Mouse (Mus musculus) heart, embryonic 10.5 days (tissue): Measurements from ENCODE around the gene Sergef. TPM values are rescaled to one million over a fixed set of nuclear protein-coding genes. Genes with fewer than 3 reads are reported as not detected.

Experiments
- DNase-seq: peaks from one replicate; pipeline ENCODE4 v3.0.0-alpha.2; 2017; ENCODE audit warnings: low spot score
- H3K27ac ChIP-seq: fragments of 300-500 bp; sonication (generic); 2 replicates; pipeline ENCODE4 v1.5.1; 2016; ENCODE audit warnings: mild to moderate bottlenecking
- H3K27me3 ChIP-seq: fragments of 300-500 bp; sonication (generic); 2 replicates; pipeline ENCODE4 v1.6.1; 2016; ENCODE audit warnings: mild to moderate bottlenecking; ENCODE audit not compliant: poor library complexity, insufficient read depth, severe bottlenecking
- H3K36me3 ChIP-seq: fragments of 300-500 bp; sonication (generic); 2 replicates; pipeline ENCODE4 v1.6.1; 2016; ENCODE audit warnings: mild to moderate bottlenecking, moderate library complexity
- H3K4me1 ChIP-seq: fragments of 300-500 bp; sonication (generic); 2 replicates; pipeline ENCODE4 v1.6.1; 2016; ENCODE audit warnings: mild to moderate bottlenecking
- H3K4me3 ChIP-seq: fragments of 300-500 bp; sonication (generic); 2 replicates; pipeline ENCODE4 v1.5.1; 2016; ENCODE audit warnings: mild to moderate bottlenecking, moderate library complexity
- H3K9me3 ChIP-seq: fragments of 300-500 bp; sonication (generic); 2 replicates; pipeline ENCODE4 v1.6.1; 2016; ENCODE audit warnings: mild to moderate bottlenecking, moderate library complexity
- WGBS: fragments of 180-500 bp; shearing (Covaris S2); methylation state at CpG from one replicate; pipeline ENCODE4 v1.1.7; 2016; 5-methylcytosine and 5-hydroxymethylcytosine counted together
- polyA plus RNA-seq: library from polyadenylated mRNA; unstranded; fragments of >200 nt; fragmentation: Nextera tagmentation; extraction: Ambion mirVana; gene quantifications from 2 replicates; pipeline ENCODE4 v1.2.1, GENCODE M21; 2016

Gene Sergef
- polyA plus RNA-seq, 1 experiment from 2014 or later: 12.5 TPM

GRCm38 (mm10) chr7:46463136-46463535, 176.5 kb downstream of the Sergef start:
- Histone ChIP-seq H3K36me3 (no peaks in the 10 kb centered on the region), H3K9me3 (no peaks in the 10 kb centered on the region), H3K4me3 (no peak overlapping the region), H3K4me1 (no peaks in the 10 kb centered on the region), H3K27ac (no peak overlapping the region), H3K27me3 (peaks cover 4% of the 10 kb centered on the region; the same call in 1 of the 2 replicates)
- no peak for DNase-seq
- 72% methylated on average over 8 of the region's 8 CpGs for WGBS

DNA sequence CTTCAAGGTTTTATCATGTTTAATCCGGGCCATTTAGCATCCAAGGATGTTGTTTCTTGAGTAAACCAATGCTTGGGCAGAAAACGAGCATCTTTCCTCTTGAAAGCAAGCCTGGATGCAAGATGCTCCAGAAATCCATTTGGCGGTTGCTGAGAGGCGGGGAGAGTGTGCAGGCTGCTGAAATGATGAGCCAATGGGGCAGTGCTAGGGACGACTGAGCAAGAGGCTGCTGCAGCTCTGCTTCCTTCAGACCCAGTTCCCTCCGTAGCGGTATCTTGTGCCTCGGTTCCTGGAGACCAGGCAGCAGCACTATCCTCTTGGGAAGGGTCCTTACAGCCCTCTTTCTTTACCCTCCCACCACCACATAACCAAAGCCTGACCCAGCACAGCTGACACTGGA, 177.3 kb downstream of the Sergef start:
- Histone ChIP-seq H3K4me1 (no peaks in the 10 kb centered on the region), H3K27ac (no peak overlapping the region), H3K9me3 (no peaks in the 10 kb centered on the region), H3K27me3 (peaks cover 4% of the 10 kb centered on the region; the same call in 1 of the 2 replicates), H3K36me3 (no peaks in the 10 kb centered on the region), H3K4me3 (no peak overlapping the region)
- WGBS: 54% methylated on average over 8 of the region's 8 CpGs
- no peak for DNase-seq

GRCm38 (mm10) chr7:46459605-46460245, 179.9 kb downstream of the Sergef start:
- Histone ChIP-seq H3K4me3 (no peak overlapping the region), H3K36me3 (no peaks in the 10 kb centered on the region), H3K4me1 (no peaks in the 10 kb centered on the region), H3K27ac (no peak overlapping the region), H3K9me3 (no peaks in the 10 kb centered on the region), H3K27me3 (peaks cover 4% of the 10 kb centered on the region; the same call in 1 of the 2 replicates)
- WGBS: 83% methylated on average over 9 of the region's 9 CpGs
- no peak for DNase-seq

DNA sequence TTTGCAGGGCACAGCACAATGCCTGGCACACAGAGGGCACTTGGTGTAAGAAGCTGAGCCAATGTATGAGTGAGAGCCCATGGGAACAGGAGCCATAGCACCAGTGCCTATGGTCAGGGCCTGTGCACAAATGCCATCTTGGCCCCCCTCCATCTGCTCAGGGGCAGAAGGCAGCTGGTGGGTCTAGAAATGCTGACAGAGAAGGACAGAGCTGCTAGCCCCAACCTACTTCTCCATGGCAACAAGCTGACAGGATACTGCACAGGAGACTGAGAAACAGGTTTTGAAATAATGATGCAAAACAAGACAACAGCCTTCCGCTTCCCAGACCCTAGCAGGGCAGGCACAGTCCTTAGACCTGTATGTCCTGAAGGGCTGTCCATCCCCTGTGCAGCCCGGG, 180.4 kb downstream of the Sergef start:
- WGBS: 79% methylated on average over 2 of the region's 2 CpGs

GRCm38 (mm10) chr7:46457889-46458288, 181.7 kb downstream of the Sergef start:
- H3K4me1 ChIP-seq: no peaks in the 10 kb centered on the region
- no peak overlapping the region for H3K27ac ChIP-seq
- H3K27me3 ChIP-seq: peaks cover 10% of the 10 kb centered on the region; the same call in 1 of the 2 replicates
- H3K4me3 ChIP-seq: no peak overlapping the region
- DNase-seq: no peak
- no peaks in the 10 kb centered on the region for H3K9me3 ChIP-seq
- H3K36me3 ChIP-seq: no peaks in the 10 kb centered on the region
- WGBS: 86% methylated on average over 3 of the region's 3 CpGs

More for the DNA sequence above, 180.4 kb downstream of the Sergef start:
- peaks cover 4% of the 10 kb centered on the region; the same call in 1 of the 2 replicates for H3K27me3 ChIP-seq
- no peak overlapping the region for H3K27ac ChIP-seq
- no peaks in the 10 kb centered on the region for H3K36me3 ChIP-seq
- no peaks in the 10 kb centered on the region for H3K9me3 ChIP-seq
- no peak overlapping the region for H3K4me3 ChIP-seq
- H3K4me1 ChIP-seq: no peaks in the 10 kb centered on the region
- DNase-seq: no peak

GRCm38 (mm10) chr7:46453930-46454679, 185.5 kb downstream of the Sergef start:
- 41% methylated on average over 10 of the region's 10 CpGs for WGBS
- Histone ChIP-seq H3K27ac (no peak overlapping the region), H3K27me3 (peaks cover 6% of the 10 kb centered on the region; the same call in 1 of the 2 replicates), H3K36me3 (no peaks in the 10 kb centered on the region), H3K4me1 (no peaks in the 10 kb centered on the region; the same call in 1 of the 2 replicates), H3K9me3 (no peaks in the 10 kb centered on the region), H3K4me3 (no peak overlapping the region)
- no peak for DNase-seq

DNA sequence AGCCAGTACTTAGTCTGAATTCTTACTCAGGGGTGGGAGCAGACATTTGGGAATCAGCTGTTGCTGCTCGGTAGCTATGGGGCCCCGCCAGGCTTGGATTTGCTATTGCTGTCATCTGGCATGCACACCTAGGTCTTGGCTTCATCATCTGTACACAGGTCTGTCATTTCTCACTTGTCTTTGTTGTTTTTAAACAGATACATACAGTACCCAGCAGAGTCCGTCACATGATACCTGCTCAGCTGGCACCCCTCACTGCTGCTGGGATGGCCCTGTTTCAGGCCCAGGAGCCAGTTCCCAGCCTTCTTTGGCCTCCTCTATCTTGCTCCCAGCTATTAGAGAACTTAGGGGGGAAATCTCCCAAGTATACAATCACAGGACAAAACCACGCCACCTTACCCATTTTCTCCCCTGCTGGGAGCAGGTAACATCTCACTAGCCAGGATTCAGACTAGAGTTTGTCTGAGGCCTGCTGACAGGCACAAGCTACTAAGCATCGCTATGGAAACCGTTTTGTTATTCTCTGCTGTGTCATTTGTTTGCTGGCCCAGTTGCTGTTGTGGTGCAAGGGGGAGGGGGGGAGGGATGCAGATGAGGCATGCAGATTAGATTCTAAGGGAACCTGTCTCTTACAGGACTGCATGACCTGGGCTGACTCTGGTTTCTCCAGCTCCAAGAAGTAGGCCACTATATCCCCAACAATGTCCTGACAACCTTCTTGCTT, 190.5 kb downstream of the Sergef start:
- Histone ChIP-seq H3K27me3 (peaks cover 6% of the 10 kb centered on the region; the same call in 1 of the 2 replicates), H3K9me3 (no peaks in the 10 kb centered on the region), H3K27ac (no peak overlapping the region; the same call in 1 of the 2 replicates), H3K36me3 (no peaks in the 10 kb centered on the region), H3K4me3 (no peak overlapping the region), H3K4me1 (no peaks in the 10 kb centered on the region; the same call in 1 of the 2 replicates)
- 57% methylated on average over 6 of the region's 6 CpGs for WGBS
- no peak for DNase-seq

- Histone ChIP-seq H3K9me3 (no peaks in the 10 kb centered on the region), H3K4me3 (no peak overlapping the region), H3K27me3 (0 out of 2 replicates have a peak, but pooled peaks cover 5% of the 10 kb centered on the region), H3K27ac (no peak overlapping the region), H3K36me3 (no peaks in the 10 kb centered on the region), H3K4me1 (no peaks in the 10 kb centered on the region; the same call in 1 of the 2 replicates)
- DNase-seq: no peak
- 68% methylated on average over 9 of the region's 9 CpGs for WGBS
Measured at GRCm38 (mm10) chr7:46447473-46448165, 192.0 kb downstream of the Sergef start.

- no peaks in the 10 kb centered on the region for H3K36me3 ChIP-seq
- DNase-seq: no peak
- H3K9me3 ChIP-seq: no peaks in the 10 kb centered on the region
- H3K27me3 ChIP-seq: 0 out of 2 replicates have a peak, but pooled peaks cover 5% of the 10 kb centered on the region
- no peak overlapping the region for H3K4me3 ChIP-seq
- WGBS: 67% methylated on average over 6 of the region's 6 CpGs
- no peak overlapping the region for H3K27ac ChIP-seq
- no peaks in the 10 kb centered on the region; the same call in 1 of the 2 replicates for H3K4me1 ChIP-seq
Measured at GRCm38 (mm10) chr7:46445896-46446295, 193.7 kb downstream of the Sergef start.

DNA sequence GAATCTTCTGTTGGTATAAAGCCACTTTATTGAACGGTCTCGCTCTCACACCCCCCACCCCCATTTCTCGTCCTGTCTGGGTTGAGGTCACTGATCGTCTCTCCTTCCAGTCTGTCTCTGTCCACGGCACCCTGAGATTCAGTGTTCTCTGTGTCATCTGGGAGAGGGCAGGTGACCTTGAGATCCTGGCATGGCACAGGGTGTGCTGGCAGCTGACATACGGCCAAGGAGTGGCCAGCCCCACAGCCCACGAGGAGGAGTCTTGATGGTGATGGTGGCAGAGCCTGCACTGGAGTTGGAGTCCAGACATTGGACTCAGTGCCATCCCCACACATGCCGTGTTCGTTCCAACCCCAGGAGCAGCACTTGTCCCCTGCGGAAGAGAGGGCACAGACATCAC, 196.4 kb downstream of the Sergef start:
- Histone ChIP-seq H3K27me3 (0 out of 2 replicates have a peak, but pooled peaks cover 5% of the 10 kb centered on the region), H3K36me3 (no peaks in the 10 kb centered on the region), H3K9me3 (no peaks in the 10 kb centered on the region), H3K4me1 (no peaks in the 10 kb centered on the region), H3K27ac (no peak overlapping the region), H3K4me3 (no peak overlapping the region)
- DNase-seq: no peak
- 86% methylated on average over 10 of the region's 10 CpGs for WGBS

- DNase-seq: no peak
- no peak overlapping the region for H3K27ac ChIP-seq
- WGBS: 74% methylated on average over 9 of the region's 9 CpGs
Measured at GRCm38 (mm10) chr7:46438537-46439141, 201.0 kb downstream of the Sergef start.

GRCm38 (mm10) chr7:46435833-46436232, 203.8 kb downstream of the Sergef start:
- WGBS: 84% methylated on average over 5 of the region's 5 CpGs
- no peaks in the 10 kb centered on the region for H3K9me3 ChIP-seq
- no peaks in the 10 kb centered on the region for H3K36me3 ChIP-seq
- DNase-seq: no peak
- H3K4me3 ChIP-seq: no peak overlapping the region
- peaks cover 10% of the 10 kb centered on the region; the same call in 1 of the 2 replicates for H3K27me3 ChIP-seq
- H3K27ac ChIP-seq: no peak overlapping the region
- H3K4me1 ChIP-seq: no peaks in the 10 kb centered on the region

More at GRCm38 (mm10) chr7:46438537-46439141, 201.0 kb downstream of the Sergef start:
- H3K4me3 ChIP-seq: no peak overlapping the region
- H3K27me3 ChIP-seq: peaks cover 15% of the 10 kb centered on the region; the same call in 1 of the 2 replicates
- H3K36me3 ChIP-seq: no peaks in the 10 kb centered on the region
- H3K9me3 ChIP-seq: no peaks in the 10 kb centered on the region
- no peaks in the 10 kb centered on the region for H3K4me1 ChIP-seq
